Mouse (Mus musculus) left cerebral cortex, adult 9 months (tissue): ENCODE measurements at regions not wholly inside any gene's neighbourhood (a gene's known extent, or its start where the extent isn't known, plus 50 kb on each side); places are given as distances from the start of the nearest gene placed in this dataset.
"Not testable (repeated sequence)": the region's sequence is repeated elsewhere in the genome, so short reads cannot be mapped to it uniquely, and the experiment has no call there.

ENCODE experiments used
- DNase-seq, 2 experiments: peaks; one replicate each; pipeline ENCODE4 v3.0.0; 2022; ENCODE audit warnings: low spot score in 2 of 2

DNA sequence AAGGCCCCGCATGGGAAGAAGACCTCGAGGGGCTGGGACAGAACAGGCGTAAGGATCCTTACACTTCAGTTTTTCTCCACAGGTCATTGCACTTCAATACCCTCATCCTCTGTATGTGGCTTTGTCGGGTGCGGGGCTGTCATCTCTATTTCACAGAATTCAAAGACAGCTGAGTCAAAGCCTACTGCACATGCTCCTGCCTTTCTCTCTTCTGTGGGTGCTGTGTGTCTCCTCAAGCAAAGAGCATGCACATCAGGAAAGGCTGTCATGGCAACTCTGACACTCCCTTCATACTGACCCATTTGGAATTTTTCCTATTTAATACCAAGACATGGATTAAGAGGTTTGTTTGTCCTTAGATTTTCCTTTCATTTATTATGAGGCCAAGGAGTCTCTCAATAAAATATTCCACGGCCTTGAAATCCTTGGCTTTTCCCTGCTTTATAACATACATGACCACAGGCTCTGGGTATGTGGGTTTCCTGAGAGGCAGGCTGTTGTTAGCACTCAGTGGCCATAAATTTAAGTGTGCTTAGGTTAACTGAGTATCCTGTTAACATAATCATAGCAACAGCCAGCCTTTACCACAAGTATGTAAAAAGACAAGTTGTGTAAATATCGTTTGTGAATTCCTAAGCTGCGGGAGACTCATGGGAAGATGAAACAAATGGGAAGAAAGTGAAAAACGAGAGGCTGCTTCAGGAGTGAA, 574.5 kb downstream of the Dcdc2c start:
- no peak for DNase-seq

- no peak for DNase-seq
Measured at GRCm38 (mm10) chr12:27962908-27963307, 589.3 kb downstream of the Dcdc2c start.

DNA sequence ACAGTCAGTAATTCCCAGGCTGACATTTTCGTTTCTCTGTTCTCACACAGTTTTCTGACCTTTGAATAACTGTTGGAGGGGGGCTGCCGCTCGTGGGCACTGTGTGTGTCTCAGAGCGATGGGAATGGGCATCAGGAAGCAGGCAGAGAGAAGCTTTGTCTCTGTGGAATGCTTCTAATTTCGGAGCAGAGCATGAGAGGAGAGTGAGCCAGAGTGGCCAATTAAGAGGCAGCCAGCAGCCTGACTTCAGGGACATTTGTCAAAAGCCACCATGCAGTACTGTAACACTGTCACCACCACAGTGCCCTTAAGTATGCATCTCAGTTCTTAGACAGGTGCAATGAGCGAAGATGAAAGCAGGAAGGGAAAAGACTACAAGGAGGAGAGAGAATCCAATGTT, 592.1 kb downstream of the Dcdc2c start:
- DNase-seq: no peak

GRCm38 (mm10) chr12:27947646-27948045, 604.6 kb downstream of the Dcdc2c start:
- no peak for DNase-seq

DNA sequence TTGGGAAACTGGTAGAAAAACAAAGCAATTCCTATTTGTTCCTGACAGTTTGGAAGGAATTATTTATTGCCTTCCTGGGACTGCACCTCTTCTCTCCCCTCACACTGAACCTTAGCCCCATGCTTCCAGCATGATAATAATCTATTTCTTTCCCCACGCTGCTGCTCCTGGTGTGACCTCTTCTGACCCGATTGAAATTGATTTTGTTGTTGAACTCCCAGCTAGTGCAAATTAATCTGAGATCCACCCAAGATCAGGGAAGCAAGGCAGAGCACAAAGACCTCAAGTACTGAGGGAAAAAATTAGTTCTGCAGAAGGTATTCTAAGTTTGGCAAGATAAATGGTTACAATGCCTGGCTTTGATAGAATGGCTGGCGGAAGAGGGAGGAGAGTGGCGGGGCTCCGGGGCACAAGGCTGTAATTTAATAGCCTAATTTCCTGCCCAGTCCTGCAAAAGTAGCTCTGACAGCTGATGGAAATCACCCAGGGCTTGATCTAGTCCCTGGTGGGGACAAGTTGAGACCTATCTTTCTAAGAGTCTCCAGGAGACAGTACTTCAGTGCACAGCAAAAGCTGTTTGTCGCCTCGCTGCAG, 604.6 kb upstream of the Sox11 start:
- no peak for DNase-seq

DNA sequence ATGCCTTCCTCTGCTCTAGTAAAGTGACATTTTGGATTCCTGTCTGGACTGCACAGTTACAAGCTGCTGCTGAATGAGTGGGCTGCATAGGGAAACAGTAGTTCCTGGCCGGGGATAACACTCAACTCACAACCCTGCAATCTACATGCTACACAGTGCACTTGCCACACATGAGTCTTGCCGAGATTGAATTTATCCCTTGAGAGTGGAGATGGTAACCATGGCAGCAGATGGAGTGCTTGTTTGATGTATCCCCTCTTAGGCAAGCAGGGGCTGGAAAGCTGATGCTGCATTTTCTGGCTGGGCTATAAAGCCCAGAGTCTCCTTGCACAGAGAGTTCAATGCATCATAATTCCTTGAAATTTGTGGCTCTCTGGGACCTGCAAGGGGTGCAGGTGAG, 603.0 kb upstream of the Sox11 start:
- DNase-seq: no peak

- DNase-seq: no peak
Measured at GRCm38 (mm10) chr12:27941053-27941452, 598.7 kb upstream of the Sox11 start.

- peak; percentile 40 to 55 for DNase-seq
Measured at GRCm38 (mm10) chr12:27932382-27933140, 590.2 kb upstream of the Sox11 start.

- DNase-seq: peak in 1 of 2 experiments; percentile 18
Measured at GRCm38 (mm10) chr12:27928366-27928963, 586.1 kb upstream of the Sox11 start.

GRCm38 (mm10) chr12:27926730-27927129, 584.4 kb upstream of the Sox11 start:
- peak in 1 of 2 experiments; percentile 31 for DNase-seq

GRCm38 (mm10) chr12:27920607-27921006, 578.2 kb upstream of the Sox11 start:
- no peak for DNase-seq

GRCm38 (mm10) chr12:27916401-27916920, 574.1 kb upstream of the Sox11 start:
- no peak for DNase-seq

DNA sequence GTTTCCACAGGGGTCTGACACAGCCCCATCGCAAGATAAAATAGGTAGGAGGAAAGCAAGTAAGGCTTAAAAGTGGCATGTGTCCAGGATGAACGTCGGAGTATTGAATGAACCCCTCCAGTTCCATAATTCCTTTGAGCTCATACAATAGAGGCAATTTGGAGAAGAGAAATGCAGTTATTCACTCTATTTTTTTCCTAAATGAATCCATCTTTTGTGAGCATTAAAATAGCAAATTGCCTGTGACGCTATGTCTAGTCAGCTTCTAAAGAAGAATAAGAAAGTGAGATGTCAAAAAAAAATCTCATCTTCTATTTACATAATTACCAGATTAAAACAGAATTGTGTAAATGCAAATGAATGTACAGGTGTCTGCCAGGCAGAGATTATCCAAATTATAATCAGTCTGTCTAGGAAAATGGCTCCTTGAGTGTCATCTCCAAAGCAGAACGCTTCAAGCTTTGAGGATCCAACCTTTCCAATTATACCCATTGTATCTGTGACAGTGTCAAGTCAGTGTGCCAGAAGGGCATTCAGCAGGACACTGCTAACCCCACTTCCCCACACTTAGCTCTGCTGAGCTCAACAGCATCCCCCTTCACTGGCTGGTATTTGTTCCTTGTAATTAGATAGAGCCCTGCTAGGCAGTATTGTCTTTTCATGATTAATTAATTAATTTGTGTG, 567.2 kb upstream of the Sox11 start:
- DNase-seq: no peak

DNA sequence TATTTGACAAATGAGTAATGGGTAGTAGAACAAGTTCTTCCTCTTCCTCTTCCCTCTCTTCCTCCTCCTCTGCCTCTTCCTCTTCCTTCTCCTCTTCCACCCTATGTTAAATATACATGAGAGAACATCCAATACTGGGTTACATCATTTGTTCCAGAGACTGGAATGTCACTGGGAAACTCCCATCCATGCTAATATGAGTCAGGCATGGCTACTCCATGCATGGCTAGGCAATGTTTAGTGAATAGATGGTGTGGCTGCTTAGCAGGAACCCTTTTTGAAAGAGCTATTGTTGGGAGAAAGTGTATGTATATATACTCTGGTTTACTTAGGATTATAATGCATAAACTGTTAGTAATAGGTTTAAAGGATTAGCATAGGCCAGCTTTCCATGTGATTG, 554.3 kb upstream of the Sox11 start:
- not testable (repeated sequence) for DNase-seq

DNA sequence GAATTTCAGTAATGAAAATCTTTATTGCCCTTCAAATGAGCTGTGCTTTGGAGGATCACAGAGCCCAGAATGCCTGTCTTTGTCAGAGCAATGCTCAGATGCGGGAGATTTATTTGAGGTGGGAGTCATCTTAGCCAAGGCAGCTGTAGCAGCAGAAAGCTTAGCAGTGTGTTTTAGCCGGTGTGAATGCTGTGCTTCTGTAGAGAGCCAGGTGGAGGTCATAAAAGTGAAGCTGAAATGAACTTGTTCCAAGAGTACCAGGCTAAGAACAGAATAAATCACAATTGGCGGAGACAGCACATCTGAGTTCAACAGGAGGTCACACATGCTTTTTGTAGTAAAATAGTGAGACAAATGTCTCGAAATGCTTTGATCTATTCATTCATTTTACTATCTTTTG, 539.3 kb upstream of the Sox11 start:
- DNase-seq: no peak

DNA sequence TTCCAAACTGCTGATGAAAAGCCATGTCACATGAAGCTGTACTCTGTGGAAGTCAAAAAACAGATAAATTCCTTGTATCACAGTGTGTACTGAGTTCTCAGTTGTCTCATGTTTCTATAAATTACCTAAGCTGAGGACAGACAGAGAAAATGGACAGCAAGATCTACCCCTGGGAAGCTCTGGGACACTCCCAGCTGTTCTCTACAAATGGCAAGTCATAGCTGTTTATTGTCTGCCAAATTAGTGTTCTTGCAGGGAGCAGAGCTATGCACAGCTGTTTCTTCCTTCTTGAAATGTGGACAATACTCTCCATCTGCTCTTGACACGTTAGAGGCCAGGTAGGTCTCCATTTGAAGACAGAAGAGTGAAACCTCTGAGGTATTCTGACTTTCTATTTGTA, 524.0 kb upstream of the Sox11 start:
- DNase-seq: no peak

GRCm38 (mm10) chr12:27849537-27849936, 507.2 kb upstream of the Sox11 start:
- no peak for DNase-seq

DNA sequence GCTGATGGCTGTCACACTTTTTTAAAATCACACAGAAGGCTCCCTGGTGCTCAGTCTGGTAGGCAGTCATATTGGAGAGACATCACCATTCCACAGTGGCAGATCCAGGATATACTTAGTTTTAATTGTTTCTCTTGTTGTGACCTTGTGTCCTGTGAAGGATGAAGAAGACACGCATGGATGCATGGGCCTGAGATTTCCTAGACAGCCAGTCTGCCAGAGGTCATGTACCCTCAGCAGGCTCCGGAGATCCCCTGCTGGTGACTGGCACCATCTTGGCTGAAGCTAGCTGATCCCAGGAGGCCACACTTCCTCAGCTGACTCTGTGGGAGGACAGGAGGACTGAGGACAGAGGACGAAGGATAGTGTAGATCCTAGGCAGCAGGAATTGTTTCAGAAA, 506.7 kb upstream of the Sox11 start:
- no peak for DNase-seq

DNA sequence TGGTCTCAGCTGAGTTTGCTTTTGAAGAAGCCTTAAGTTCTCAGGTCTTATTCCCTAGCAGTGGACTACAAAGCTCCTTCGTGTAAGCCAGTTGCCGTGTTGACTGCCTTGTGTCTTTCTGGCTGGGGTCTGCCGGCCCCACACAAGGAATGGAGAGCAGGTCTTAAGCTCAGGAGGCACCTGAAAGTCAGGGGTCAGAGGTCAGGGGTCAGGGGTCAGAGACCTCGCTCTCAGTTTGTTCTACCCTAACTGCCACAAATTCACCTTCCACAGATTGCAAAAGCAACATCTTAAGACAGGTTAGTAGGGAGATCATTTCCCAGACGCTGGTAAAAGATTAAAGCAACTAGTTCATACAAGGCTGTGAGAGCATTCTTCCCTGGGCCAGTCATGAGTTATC, 505.8 kb upstream of the Sox11 start:
- DNase-seq: no peak

DNA sequence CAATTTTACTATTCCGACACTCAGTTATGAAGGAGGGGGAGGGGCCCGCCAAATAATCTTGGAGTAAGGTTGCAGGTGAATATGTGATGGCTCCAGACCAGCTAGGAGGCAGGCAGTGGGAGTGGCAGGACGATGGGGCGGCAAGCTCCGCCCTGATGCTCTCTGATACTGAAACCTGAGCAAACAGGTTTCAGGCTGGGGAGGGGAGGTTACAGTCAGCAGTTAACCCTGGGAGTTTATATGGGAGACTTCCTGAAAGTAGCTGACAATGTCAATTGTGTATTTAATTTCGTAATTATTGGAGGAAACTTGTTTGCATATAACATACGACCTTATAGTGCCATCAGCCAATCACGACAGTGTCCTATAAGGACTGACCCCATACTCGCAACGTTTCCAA, 505.0 kb upstream of the Sox11 start:
- DNase-seq: no peak

- DNase-seq: no peak
Measured at GRCm38 (mm10) chr12:27844958-27845357, 502.6 kb upstream of the Sox11 start.

DNA sequence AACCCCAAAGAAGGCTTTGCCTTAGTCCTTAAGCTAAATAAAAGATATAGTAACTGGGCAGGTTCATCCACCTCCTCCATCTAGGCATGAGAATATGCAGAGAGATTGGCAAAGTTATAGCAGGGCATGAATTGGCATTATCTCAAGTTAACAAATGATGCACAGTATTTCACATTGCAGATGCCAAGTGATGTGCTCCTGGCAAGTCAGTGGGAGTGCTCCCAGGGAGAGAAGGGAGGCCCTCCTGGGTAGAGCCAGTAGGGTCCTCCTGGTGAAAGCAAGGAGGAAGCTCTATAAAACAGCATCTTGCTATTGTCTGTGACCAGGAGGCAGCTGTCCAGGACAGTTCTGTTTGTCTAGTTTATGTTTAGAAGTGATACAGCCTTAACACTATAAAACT, 496.6 kb upstream of the Sox11 start:
- no peak for DNase-seq
